Comparison of ENCODE assay signal across 11 mouse cellular contexts in genomic region chr10:81525017-81525694, GRCm38 (mm10). TPM values are rescaled to one million over a fixed set of nuclear protein-coding genes. Genes with fewer than 3 reads are reported as not detected.
A peak's percentile ranks its signal among the peaks of the same experiment; 100 is the strongest.
DNase-seq lines count a peak whose midpoint lies in the region; ATAC-seq and TF ChIP-seq lines count a peak whose summit lies in the region.
"Had no signal": no experiment of that assay in that cellular context is flagged by ENCODE, and none has a peak within 500 bp of the region (broad histone marks: within the 10 kb centered on the region; RNA-seq: fewer than 3 reads in every experiment).

No protein-coding gene starts in this region.

- peaks cover 20% of the 10 kb centered on the region for H3K4me1 ChIP-seq in heart, embryonic 12.5 days (replicated peaks)
- peaks cover 8 to 30% of the 10 kb centered on the region in 2 experiments for H3K4me1 ChIP-seq in CH12.LX (ENCODE audit: control insufficient read depth in 1 of 2, insufficient read depth in 2 of 2)
- H3K4me1 ChIP-seq in megakaryocyte, embryonic 14.5 days: peaks cover 81% of the 10 kb centered on the region
- no peaks in the 10 kb centered on the region for H3K4me1 ChIP-seq in cerebellum, adult 2 months (ENCODE audit: control insufficient read depth, insufficient read depth, low read length)
- no peaks in the 10 kb centered on the region for H3K4me1 ChIP-seq in kidney, adult 2 months (ENCODE audit: control insufficient read depth, insufficient read depth, low read length)
- H3K4me1 ChIP-seq: forebrain, embryonic 13.5 days; midbrain, embryonic 13.5 days had no signal

- H3K27me3 ChIP-seq in heart, embryonic 12.5 days (replicated peaks): no peaks in the 10 kb centered on the region
- peaks cover 4% of the 10 kb centered on the region for H3K27me3 ChIP-seq in CH12.LX (replicated peaks)
- no peaks in the 10 kb centered on the region for H3K27me3 ChIP-seq in megakaryocyte, embryonic 14.5 days (replicated peaks)
- no peaks in the 10 kb centered on the region for H3K27me3 ChIP-seq in cerebellum, adult 2 months (ENCODE audit: control insufficient read depth, insufficient read depth, low read length)
- H3K27me3 ChIP-seq in kidney, adult 2 months (replicated peaks; ENCODE audit: control insufficient read depth, insufficient read depth, low read length): no peaks in the 10 kb centered on the region

- H3K36me3 ChIP-seq in heart, embryonic 12.5 days: peaks cover 15% of the 10 kb centered on the region
- H3K36me3 ChIP-seq in CH12.LX (replicated peaks in 1 of 2; ENCODE audit: control insufficient read depth in 1 of 2, insufficient read depth in 1 of 2, low read length in 1 of 2): peaks cover 12 to 20% of the 10 kb centered on the region in 2 experiments
- H3K36me3 ChIP-seq in megakaryocyte, embryonic 14.5 days (replicated peaks; ENCODE audit: low read length): peaks cover 35% of the 10 kb centered on the region
- H3K36me3 ChIP-seq in kidney, adult 2 months (ENCODE audit: control insufficient read depth, insufficient read depth, low read length): no peaks in the 10 kb centered on the region

- TF ChIP-seq EP300 in CH12.LX (IDR thresholded peaks at IDR 0.05; ENCODE audit: low read length): no peak

- 0 out of 2 replicates have a peak overlapping the region, but pooled peaks have one; percentile 59 for H3K27ac ChIP-seq in heart, embryonic 12.5 days (ENCODE audit: poor library complexity, severe bottlenecking)
- H3K27ac ChIP-seq in CH12.LX (ENCODE audit: insufficient read depth, low read depth): 0 out of 2 replicates have a peak overlapping the region, but pooled peaks have one; percentile 28
- no peak overlapping the region for H3K27ac ChIP-seq in cerebellum, adult 2 months (ENCODE audit: insufficient read depth, low read length)
- H3K27ac ChIP-seq in kidney, adult 2 months (ENCODE audit: insufficient read depth, low read depth, low read length): no peak overlapping the region
- H3K27ac ChIP-seq: forebrain, embryonic 13.5 days; midbrain, embryonic 13.5 days had no signal

- no peak overlapping the region for H3K4me2 ChIP-seq in heart, embryonic 12.5 days
- no peak overlapping the region for H3K4me2 ChIP-seq in CH12.LX (ENCODE audit: insufficient read depth, low read depth, poor library complexity, severe bottlenecking)
- H3K4me2 ChIP-seq: forebrain, embryonic 13.5 days; midbrain, embryonic 13.5 days had no signal

- no peaks in the 10 kb centered on the region for H3K79me2 ChIP-seq in CH12.LX (replicated peaks; ENCODE audit: control insufficient read depth, extremely low read depth, insufficient read depth, poor library complexity, severe bottlenecking)

- no peak for TF ChIP-seq CTCF in CH12.LX (conservative IDR thresholded peaks at IDR 0.05 in 1 of 2, IDR thresholded peaks at IDR 0.05 in 1 of 2; ENCODE audit: low read depth in 2 of 2, low read length in 2 of 2)
- no peak for TF ChIP-seq CTCF in cerebellum, adult 2 months (IDR thresholded peaks at IDR 0.05; ENCODE audit: borderline replicate concordance, insufficient read depth, low read depth, low read length)
- no peak for TF ChIP-seq CTCF in kidney, adult 2 months (conservative IDR thresholded peaks at IDR 0.05; ENCODE audit: insufficient read depth, insufficient read length, low read depth, low read length)

- H3K4me3 ChIP-seq in heart, embryonic 12.5 days: no peak overlapping the region
- H3K4me3 ChIP-seq in CH12.LX (replicated peaks in 1 of 3; ENCODE audit: low read depth in 2 of 3, low read length in 2 of 3, poor library complexity in 1 of 3): no peak overlapping the region
- H3K4me3 ChIP-seq in megakaryocyte, embryonic 14.5 days (replicated peaks): peak overlapping the region; percentile 93
- no peak overlapping the region for H3K4me3 ChIP-seq in cerebellum, adult 2 months (replicated peaks; ENCODE audit: insufficient read depth, low read depth, low read length)
- no peak overlapping the region for H3K4me3 ChIP-seq in kidney, adult 2 months (ENCODE audit: insufficient read depth, low read depth, low read length)
- H3K4me3 ChIP-seq: forebrain, embryonic 13.5 days; midbrain, embryonic 13.5 days had no signal

- ATAC-seq in heart, embryonic 12.5 days (ENCODE audit: insufficient number of reproducible peaks, low FRiP score): 0 out of 2 replicates have a peak, but pooled peaks have one; percentile 31
- peak; percentile 29 for ATAC-seq in common myeloid progenitor, adult 5-6 weeks (replicated peaks; ENCODE audit: low read depth, poor library complexity, severe bottlenecking)
- ATAC-seq: forebrain, embryonic 13.5 days; midbrain, embryonic 13.5 days had no signal

- dilution Hi-C loops in CH12.LX (cut with MboI; ENCODE audit: extremely low pct_ligation_motif_present, extremely low pct_unique_long_range_greater_than_20kb, low sequenced_read_pairs): no loop called here

- TF ChIP-seq POLR2A in CH12.LX (IDR thresholded peaks at IDR 0.05; ENCODE audit: low read depth, low read length): no peak
- TF ChIP-seq POLR2A in cerebellum, adult 2 months (IDR thresholded peaks at IDR 0.05; ENCODE audit: borderline replicate concordance, insufficient read depth, low read length): no peak
- no peak for TF ChIP-seq POLR2A in kidney, adult 2 months (IDR thresholded peaks at IDR 0.05; ENCODE audit: low read depth, low read length)

- 36% methylated on average over 13 of the region's 13 CpGs for WGBS in heart, embryonic 12.5 days
- 70% methylated on average over 12 of the region's 13 CpGs for WGBS in cerebellum, adult 2 months
- WGBS in kidney, adult 2 months: 58% methylated on average over 13 of the region's 13 CpGs

- no peak for DNase-seq in heart, postnatal 4 days
- no peak for DNase-seq in CH12.LX (ENCODE audit: extremely low read depth)
- DNase-seq in cerebellum, adult 2 months: no peak
- no peak for DNase-seq in kidney, adult 2 months
- no peak for DNase-seq in thymus, postnatal 4 days
- DNase-seq: kidney, postnatal 4 days had no signal

- no peaks in the 10 kb centered on the region for H3K9me3 ChIP-seq in heart, embryonic 12.5 days (replicated peaks)
- no peaks in the 10 kb centered on the region for H3K9me3 ChIP-seq in CH12.LX (replicated peaks; ENCODE audit: low read length)
- H3K9me3 ChIP-seq in megakaryocyte, embryonic 14.5 days: 0 out of 2 replicates have a peak, but pooled peaks cover 2% of the 10 kb centered on the region
- H3K9me3 ChIP-seq: forebrain, embryonic 13.5 days; midbrain, embryonic 13.5 days had no signal

- peak overlapping the region; percentile 47 for H3K9ac ChIP-seq in heart, embryonic 12.5 days
- no peak overlapping the region for H3K9ac ChIP-seq in CH12.LX (ENCODE audit: insufficient read depth, low read depth)
- H3K9ac ChIP-seq: forebrain, embryonic 13.5 days; midbrain, embryonic 13.5 days had no signal

- in situ Hi-C loops in CH12.LX (cut with MboI; ENCODE audit: low pct_ligation_motif_present, low pct_unique_long_range_greater_than_20kb, low sequenced_read_pairs): no loop called here

- no peak for TF ChIP-seq RAD21 in CH12.LX (IDR thresholded peaks at IDR 0.05; ENCODE audit: low read depth, low read length)

RNA-seq across cellular contexts. Expression of gene Gna15, which starts 1.1 kb away (rescaled TPM):
- 1.9 and 2.3 TPM in 2 replicates for polyA plus RNA-seq in heart, embryonic 12.5 days (2016; fragmentation: Nextera tagmentation; extraction: Ambion mirVana)
- under 1 TPM; 0.48 to 0.56 TPM for total RNA-seq in heart, postnatal 4 days (2021)
- 9.9 and 10.0 TPM in 2 replicates for total RNA-seq in CH12.LX (2012; rRNA removed)
- total RNA-seq in CH12.LX (2014; rRNA removed): 5.2 and 5.5 TPM in 2 replicates
- polyA plus RNA-seq in CH12.LX (2012; ENCODE audit: insufficient read length, low read depth): 4.9 and 5.2 TPM in 2 replicates
- 30.6 and 39.1 TPM in 2 replicates for total RNA-seq in common myeloid progenitor, adult 5-6 weeks (2017)
- polyA plus RNA-seq in megakaryocyte, embryonic 14.5 days (2012; ENCODE audit: insufficient read depth, low replicate concordance): 31.7 and 48.4 TPM in 2 replicates
- polyA plus RNA-seq in cerebellum, adult 2 months (2012; rRNA removed): 1.3 and 1.4 TPM in 2 replicates
- polyA plus RNA-seq in kidney, adult 2 months (2012; rRNA removed): 1.7 and 2.1 TPM in 2 replicates

RNA-seq across cellular contexts. Expression of gene Gna11, which starts 19.8 kb away (rescaled TPM):
- polyA plus RNA-seq in heart, embryonic 12.5 days (2016; fragmentation: Nextera tagmentation; extraction: Ambion mirVana): 58.4 and 66.2 TPM in 2 replicates
- 10 to 100 TPM; 58.5 to 62.7 TPM for total RNA-seq in heart, postnatal 4 days (2021)
- total RNA-seq in CH12.LX (2012; rRNA removed) (7.2 and 9.0 TPM in 2 replicates), CH12.LX (2014; rRNA removed) (4.1 and 4.3 TPM in 2 replicates)
- polyA plus RNA-seq in CH12.LX (2012; ENCODE audit: insufficient read length, low read depth): 6.9 and 8.7 TPM in 2 replicates
- 5.0 and 5.7 TPM in 2 replicates for total RNA-seq in common myeloid progenitor, adult 5-6 weeks (2017)
- polyA plus RNA-seq in megakaryocyte, embryonic 14.5 days (2012; ENCODE audit: insufficient read depth, low replicate concordance): 7.3 and 10.2 TPM in 2 replicates
- polyA plus RNA-seq in cerebellum, adult 2 months (2012; rRNA removed): 105 and 107 TPM in 2 replicates
- 93.0 and 107 TPM in 2 replicates for polyA plus RNA-seq in kidney, adult 2 months (2012; rRNA removed)

RNA-seq across cellular contexts. Expression of gene S1pr4, which starts 25.2 kb away (rescaled TPM):
- 0.42 and 0.52 TPM in 2 replicates for polyA plus RNA-seq in heart, embryonic 12.5 days (2016; fragmentation: Nextera tagmentation; extraction: Ambion mirVana)
- total RNA-seq in heart, postnatal 4 days (2021): under 1 TPM; 0.50 to 0.57 TPM
- total RNA-seq in CH12.LX (2012; rRNA removed): 0.25 and 0.30 TPM in 2 replicates
- total RNA-seq in CH12.LX (2014; rRNA removed): not detected in 2 replicates
- 0.16 and 0.19 TPM in 2 replicates for polyA plus RNA-seq in CH12.LX (2012; ENCODE audit: insufficient read length, low read depth)
- total RNA-seq in common myeloid progenitor, adult 5-6 weeks (2017): 10.3 and 14.4 TPM in 2 replicates
- 7.4 and 9.1 TPM in 2 replicates for polyA plus RNA-seq in megakaryocyte, embryonic 14.5 days (2012; ENCODE audit: insufficient read depth, low replicate concordance)
- polyA plus RNA-seq in cerebellum, adult 2 months (2012; rRNA removed): 0.67 and 1.1 TPM in 2 replicates
- 2.3 and 4.9 TPM in 2 replicates for polyA plus RNA-seq in kidney, adult 2 months (2012; rRNA removed)

RNA-seq across cellular contexts. Expression of gene Ncln, which starts 29.0 kb away (rescaled TPM):
- polyA plus RNA-seq in heart, embryonic 12.5 days (2016; fragmentation: Nextera tagmentation; extraction: Ambion mirVana): 54.9 and 60.2 TPM in 2 replicates
- total RNA-seq in heart, postnatal 4 days (2021): 10 to 100 TPM; 57.1 to 62.3 TPM
- total RNA-seq in CH12.LX (2012; rRNA removed): 99.5 and 104 TPM in 2 replicates
- 41.5 and 41.7 TPM in 2 replicates for total RNA-seq in CH12.LX (2014; rRNA removed)
- 80.5 and 89.5 TPM in 2 replicates for polyA plus RNA-seq in CH12.LX (2012; ENCODE audit: insufficient read length, low read depth)
- total RNA-seq in common myeloid progenitor, adult 5-6 weeks (2017): 46.6 and 52.9 TPM in 2 replicates
- polyA plus RNA-seq in megakaryocyte, embryonic 14.5 days (2012; ENCODE audit: insufficient read depth, low replicate concordance): 145 and 508 TPM in 2 replicates
- 112 and 116 TPM in 2 replicates for polyA plus RNA-seq in cerebellum, adult 2 months (2012; rRNA removed)
- 148 and 190 TPM in 2 replicates for polyA plus RNA-seq in kidney, adult 2 months (2012; rRNA removed)

RNA-seq across cellular contexts. Expression of gene Aes, which starts 34.1 kb away (rescaled TPM):
- polyA plus RNA-seq in heart, embryonic 12.5 days (2016; fragmentation: Nextera tagmentation; extraction: Ambion mirVana): 636 and 677 TPM in 2 replicates
- total RNA-seq in heart, postnatal 4 days (2021): 100 to 1,000 TPM; 821 to 843 TPM
- 93.5 and 114 TPM in 2 replicates for total RNA-seq in CH12.LX (2012; rRNA removed)
- total RNA-seq in CH12.LX (2014; rRNA removed): 7.3 and 11.5 TPM in 2 replicates
- 23.4 and 25.1 TPM in 2 replicates for polyA plus RNA-seq in CH12.LX (2012; ENCODE audit: insufficient read length, low read depth)
- 134 and 183 TPM in 2 replicates for total RNA-seq in common myeloid progenitor, adult 5-6 weeks (2017)
- 2,412 and 5,687 TPM in 2 replicates for polyA plus RNA-seq in megakaryocyte, embryonic 14.5 days (2012; ENCODE audit: insufficient read depth, low replicate concordance)
- 1,117 and 1,168 TPM in 2 replicates for polyA plus RNA-seq in cerebellum, adult 2 months (2012; rRNA removed)
- 2,250 and 2,535 TPM in 2 replicates for polyA plus RNA-seq in kidney, adult 2 months (2012; rRNA removed)

Comparison
In these comparisons a context has a peak if more than half of its experiments do, and no peak if none do; other contexts are left out.
1. H3K27ac ChIP-seq: peak in heart, embryonic 12.5 days (single experiment) and CH12.LX (single experiment); none in cerebellum, adult 2 months (single experiment) and kidney, adult 2 months (single experiment).